Mouse (Mus musculus): ENCODE data around the gene Itgb8. TPM values are rescaled to one million over a fixed set of nuclear protein-coding genes. Genes with fewer than 3 reads are reported as not detected.

The Itgb8 gene
- polyA plus RNA-seq, 1 experiment from 2014 or later, result 6.8 TPM

- Histone ChIP-seq H3K4me1 (peaks cover 10% of the 10 kb centered on the region), H3K9me3 (replicated peaks) (no peaks in the 10 kb centered on the region), H3K36me3 (no peaks in the 10 kb centered on the region), H3K27me3 (replicated peaks) (no peaks in the 10 kb centered on the region), H3K27ac (replicated peaks) (no peak overlapping the region), H3K4me2 (no peak overlapping the region), H3K9ac (replicated peaks) (no peak overlapping the region), H3K4me3 (replicated peaks) (no peak overlapping the region)
- ATAC-seq (ENCODE audit: low FRiP score), result no peak
- WGBS, result 85% methylated on average over 2 of the region's 2 CpGs
Observed at GRCm38 (mm10) chr12:119231831-119232230, 6.8 kb downstream of the Itgb8 start.

- no peaks in the 10 kb centered on the region for H3K27me3 ChIP-seq (replicated peaks)
- ATAC-seq (ENCODE audit: low FRiP score), result no peak
- H3K9me3 ChIP-seq (replicated peaks), result no peaks in the 10 kb centered on the region
- no peak overlapping the region for H3K4me2 ChIP-seq
- H3K9ac ChIP-seq (replicated peaks), result no peak overlapping the region
- H3K27ac ChIP-seq (replicated peaks), result no peak overlapping the region
- H3K36me3 ChIP-seq, result no peaks in the 10 kb centered on the region
- H3K4me3 ChIP-seq (replicated peaks), result no peak overlapping the region
- H3K4me1 ChIP-seq, result peaks cover 10% of the 10 kb centered on the region
Observed at GRCm38 (mm10) chr12:119230444-119230843, 8.2 kb downstream of the Itgb8 start.

- ATAC-seq (ENCODE audit: low FRiP score), result no peak
- Histone ChIP-seq H3K4me2 (no peak overlapping the region), H3K4me3 (replicated peaks) (no peak overlapping the region), H3K27me3 (replicated peaks) (no peaks in the 10 kb centered on the region), H3K9me3 (replicated peaks) (no peaks in the 10 kb centered on the region), H3K27ac (replicated peaks) (no peak overlapping the region), H3K9ac (replicated peaks) (no peak overlapping the region), H3K36me3 (no peaks in the 10 kb centered on the region), H3K4me1 (peaks cover 5% of the 10 kb centered on the region)
- WGBS, result 96% methylated on average over 2 of the region's 2 CpGs
Observed at GRCm38 (mm10) chr12:119229601-119230000, 9.0 kb downstream of the Itgb8 start.

GRCm38 (mm10) chr12:119227898-119228297 is 10.7 kb downstream of the Itgb8 start:
- H3K9me3 ChIP-seq (replicated peaks), result no peaks in the 10 kb centered on the region

GRCm38 (mm10) chr12:119224699-119225098 is 13.9 kb downstream of the Itgb8 start:
- no peak for ATAC-seq (ENCODE audit: low FRiP score)

More at GRCm38 (mm10) chr12:119227898-119228297, 10.7 kb downstream of the Itgb8 start:
- H3K4me1 ChIP-seq, result no peaks in the 10 kb centered on the region
- H3K4me3 ChIP-seq (replicated peaks), result no peak overlapping the region
- no peaks in the 10 kb centered on the region for H3K27me3 ChIP-seq (replicated peaks)
- H3K27ac ChIP-seq (replicated peaks), result no peak overlapping the region
- no peak overlapping the region for H3K4me2 ChIP-seq
- 52% methylated on average over 1 of the region's 1 CpGs for WGBS
- no peak for ATAC-seq (ENCODE audit: low FRiP score)
- no peak overlapping the region for H3K9ac ChIP-seq (replicated peaks)
- H3K36me3 ChIP-seq, result no peaks in the 10 kb centered on the region

GRCm38 (mm10) chr12:119219409-119219808 is 19.2 kb downstream of the Itgb8 start:
- no peaks in the 10 kb centered on the region for H3K27me3 ChIP-seq (replicated peaks)
- WGBS, result 88% methylated on average over 1 of the region's 1 CpGs
- H3K4me1 ChIP-seq, result no peaks in the 10 kb centered on the region
- H3K4me3 ChIP-seq (replicated peaks), result no peak overlapping the region
- H3K9ac ChIP-seq (replicated peaks), result no peak overlapping the region
- no peak overlapping the region for H3K4me2 ChIP-seq
- no peaks in the 10 kb centered on the region for H3K36me3 ChIP-seq
- H3K27ac ChIP-seq (replicated peaks), result no peak overlapping the region
- no peaks in the 10 kb centered on the region for H3K9me3 ChIP-seq (replicated peaks)
- peak; percentile 77 for ATAC-seq (ENCODE audit: low FRiP score)

More at GRCm38 (mm10) chr12:119224699-119225098, 13.9 kb downstream of the Itgb8 start:
- Histone ChIP-seq H3K4me2 (no peak overlapping the region), H3K27ac (replicated peaks) (no peak overlapping the region), H3K36me3 (no peaks in the 10 kb centered on the region), H3K27me3 (replicated peaks) (no peaks in the 10 kb centered on the region), H3K9ac (replicated peaks) (no peak overlapping the region), H3K4me3 (replicated peaks) (no peak overlapping the region), H3K9me3 (replicated peaks) (no peaks in the 10 kb centered on the region), H3K4me1 (no peaks in the 10 kb centered on the region)

GRCm38 (mm10) chr12:119217700-119218265 is 20.8 kb downstream of the Itgb8 start:
- Histone ChIP-seq H3K36me3 (no peaks in the 10 kb centered on the region), H3K4me2 (no peak overlapping the region), H3K9ac (replicated peaks) (no peak overlapping the region), H3K27me3 (replicated peaks) (no peaks in the 10 kb centered on the region), H3K4me3 (replicated peaks) (no peak overlapping the region), H3K27ac (replicated peaks) (no peak overlapping the region), H3K4me1 (no peaks in the 10 kb centered on the region), H3K9me3 (replicated peaks) (no peaks in the 10 kb centered on the region)
- no peak for ATAC-seq (ENCODE audit: low FRiP score)

GRCm38 (mm10) chr12:119215225-119215624 is 23.4 kb downstream of the Itgb8 start:
- Histone ChIP-seq H3K36me3 (no peaks in the 10 kb centered on the region), H3K9me3 (replicated peaks) (no peaks in the 10 kb centered on the region), H3K9ac (replicated peaks) (no peak overlapping the region), H3K27me3 (replicated peaks) (no peaks in the 10 kb centered on the region), H3K4me3 (replicated peaks) (no peak overlapping the region), H3K4me2 (no peak overlapping the region), H3K4me1 (no peaks in the 10 kb centered on the region), H3K27ac (replicated peaks) (no peak overlapping the region)
- 97% methylated on average over 3 of the region's 3 CpGs for WGBS
- no peak for ATAC-seq (ENCODE audit: low FRiP score)

GRCm38 (mm10) chr12:119211533-119211932 is 27.1 kb downstream of the Itgb8 start:
- no peaks in the 10 kb centered on the region for H3K9me3 ChIP-seq (replicated peaks)
- no peak overlapping the region for H3K27ac ChIP-seq (replicated peaks)
- H3K4me1 ChIP-seq, result 0 out of 2 replicates have a peak, but pooled peaks cover 3% of the 10 kb centered on the region
- no peaks in the 10 kb centered on the region for H3K36me3 ChIP-seq
- ATAC-seq (ENCODE audit: low FRiP score), result no peak
- H3K27me3 ChIP-seq (replicated peaks), result no peaks in the 10 kb centered on the region
- no peak overlapping the region for H3K4me2 ChIP-seq
- WGBS, result 63% methylated on average over 2 of the region's 2 CpGs
- H3K4me3 ChIP-seq (replicated peaks), result no peak overlapping the region
- no peak overlapping the region for H3K9ac ChIP-seq (replicated peaks)

- Histone ChIP-seq H3K9ac (replicated peaks) (no peak overlapping the region), H3K27ac (replicated peaks) (no peak overlapping the region), H3K4me1 (0 out of 2 replicates have a peak, but pooled peaks cover 3% of the 10 kb centered on the region), H3K4me2 (no peak overlapping the region), H3K4me3 (replicated peaks) (no peak overlapping the region), H3K36me3 (no peaks in the 10 kb centered on the region), H3K9me3 (replicated peaks) (no peaks in the 10 kb centered on the region), H3K27me3 (replicated peaks) (no peaks in the 10 kb centered on the region)
- ATAC-seq (ENCODE audit: low FRiP score), result no peak
- 97% methylated on average over 2 of the region's 2 CpGs for WGBS
Observed at GRCm38 (mm10) chr12:119210590-119210989, 28.0 kb downstream of the Itgb8 start.

GRCm38 (mm10) chr12:119210073-119210425 is 28.6 kb downstream of the Itgb8 start:
- no peaks in the 10 kb centered on the region for H3K9me3 ChIP-seq (replicated peaks)
- no peaks in the 10 kb centered on the region for H3K36me3 ChIP-seq
- no peaks in the 10 kb centered on the region for H3K27me3 ChIP-seq (replicated peaks)
- 97% methylated on average over 1 of the region's 1 CpGs for WGBS
- H3K9ac ChIP-seq (replicated peaks), result no peak overlapping the region
- no peak overlapping the region for H3K4me2 ChIP-seq
- H3K27ac ChIP-seq (replicated peaks), result no peak overlapping the region
- no peak for ATAC-seq (ENCODE audit: low FRiP score)
- H3K4me1 ChIP-seq, result 0 out of 2 replicates have a peak, but pooled peaks cover 3% of the 10 kb centered on the region
- H3K4me3 ChIP-seq (replicated peaks), result no peak overlapping the region

- 97% methylated on average over 2 of the region's 2 CpGs for WGBS
- H3K27me3 ChIP-seq (replicated peaks), result no peaks in the 10 kb centered on the region
Observed at GRCm38 (mm10) chr12:119209384-119210072, 29.1 kb downstream of the Itgb8 start.

More at GRCm38 (mm10) chr12:119209384-119210072, 29.1 kb downstream of the Itgb8 start:
- Histone ChIP-seq H3K9ac (replicated peaks) (no peak overlapping the region), H3K9me3 (replicated peaks) (no peaks in the 10 kb centered on the region), H3K4me3 (replicated peaks) (no peak overlapping the region), H3K27ac (replicated peaks) (no peak overlapping the region), H3K36me3 (no peaks in the 10 kb centered on the region), H3K4me2 (no peak overlapping the region), H3K4me1 (0 out of 2 replicates have a peak, but pooled peaks cover 3% of the 10 kb centered on the region)
- ATAC-seq (ENCODE audit: low FRiP score), result no peak
